Mouse (Mus musculus): ENCODE results near the gene Tifa. TPM values are rescaled to one million over a fixed set of nuclear protein-coding genes. Genes with fewer than 3 reads are reported as not detected.
A peak's percentile ranks its signal among the peaks of the same experiment; 100 is the strongest.

The Tifa gene
- polyA plus RNA-seq, 1 experiment, result 7.7 TPM

DNA sequence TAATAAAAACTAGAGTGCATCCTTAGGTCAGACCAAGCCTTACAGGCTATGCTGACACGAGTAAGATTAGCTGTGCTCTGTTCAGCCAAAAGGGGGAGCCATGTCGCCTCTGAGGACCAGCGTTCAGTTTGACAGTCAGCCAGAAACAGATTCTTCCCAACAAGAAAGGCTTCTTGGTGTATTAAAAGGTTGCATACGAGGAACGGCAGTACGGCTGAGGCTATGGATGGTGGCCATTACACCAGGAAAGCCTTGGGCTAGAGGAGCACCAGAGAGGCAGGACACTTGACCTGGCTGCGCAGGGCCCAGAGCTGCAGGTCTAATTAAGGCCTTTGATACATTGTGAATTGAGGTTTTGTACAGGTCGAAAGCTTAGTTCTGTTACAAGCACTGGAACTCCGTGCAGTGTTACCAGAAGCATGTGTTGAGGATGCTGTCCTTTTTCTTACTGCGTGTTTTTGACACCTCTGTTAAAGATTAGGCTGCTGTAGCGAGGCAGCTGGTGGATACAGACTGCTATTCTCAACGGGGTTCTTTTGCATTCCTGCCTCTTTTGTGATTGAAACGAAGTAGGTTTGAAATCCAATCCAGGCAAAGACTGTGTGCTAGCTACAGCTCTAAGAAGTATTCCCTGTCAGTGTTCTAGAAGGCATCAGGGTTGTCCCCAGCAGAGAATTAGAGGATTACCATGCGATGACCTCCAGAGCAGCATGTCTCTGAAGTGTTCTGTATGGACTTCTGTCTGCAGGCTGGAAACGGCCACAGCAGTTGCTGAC lies 64.0 kb downstream of the Tifa start:
- peak in 1 of 2 experiments; percentile 84 for DNase-seq (ENCODE audit: extremely low spot score in 1 of 2, low spot score in 1 of 2)

DNA sequence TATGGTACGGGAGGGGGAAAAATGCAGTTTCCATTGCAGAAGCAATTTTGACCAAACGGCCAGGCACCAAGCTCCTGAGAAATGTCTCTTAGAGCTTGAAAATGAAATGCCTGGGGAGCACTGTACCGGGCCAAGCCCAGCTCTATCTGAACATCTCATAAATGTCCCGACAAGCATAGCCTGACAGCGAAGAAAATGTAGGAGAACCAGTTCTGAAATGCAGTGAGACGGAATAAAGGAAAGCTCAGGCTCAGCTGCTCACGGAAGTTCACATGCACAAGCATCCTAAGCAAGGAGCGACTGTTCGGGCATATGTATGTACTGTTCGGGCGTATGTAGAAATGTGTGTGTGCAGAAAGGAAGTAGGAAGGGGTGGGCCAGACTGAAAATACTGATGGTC lies 71.7 kb downstream of the Tifa start:
- DNase-seq (ENCODE audit: extremely low spot score in 1 of 2, low spot score in 1 of 2), result no peak

DNA sequence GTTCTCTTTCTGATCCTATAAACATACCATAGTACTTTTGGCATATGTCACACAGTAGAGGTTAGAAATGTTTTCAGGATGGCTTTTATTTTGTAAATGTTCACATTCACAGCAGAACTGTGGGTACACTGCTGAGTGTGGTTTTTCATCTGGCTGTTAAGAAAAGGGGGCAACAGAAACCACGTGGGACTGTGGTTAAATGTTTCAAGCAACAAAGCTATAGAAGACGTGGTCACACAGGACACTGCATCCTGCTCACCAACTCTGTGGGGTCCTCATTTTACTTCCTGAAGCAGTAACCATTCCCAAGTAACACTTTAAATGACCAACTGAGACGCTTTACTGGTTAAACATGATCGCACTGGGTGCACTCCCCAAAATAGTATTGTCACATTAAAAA lies 72.9 kb downstream of the Tifa start:
- no peak for DNase-seq (ENCODE audit: extremely low spot score in 1 of 2, low spot score in 1 of 2)

DNA sequence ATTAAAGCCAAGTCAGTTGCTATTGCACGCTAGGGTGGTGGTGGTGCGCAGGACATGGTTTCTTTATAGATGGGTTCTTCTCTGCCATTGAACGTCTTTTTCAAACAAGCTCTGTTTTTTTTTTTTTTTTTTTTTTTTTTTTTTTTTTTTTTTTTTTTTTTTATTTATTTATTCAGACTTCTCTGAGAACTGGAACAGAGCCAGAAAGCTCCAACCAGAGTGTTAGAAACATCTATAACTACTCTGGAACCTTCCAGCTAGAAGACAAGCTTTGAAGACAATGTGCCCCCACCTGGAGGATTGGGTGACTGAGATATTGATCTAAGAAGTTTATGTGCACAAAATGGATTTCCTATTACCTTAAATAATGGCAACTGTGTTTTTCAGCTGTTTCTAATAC lies 74.0 kb downstream of the Tifa start:
- no peak for DNase-seq (ENCODE audit: extremely low spot score in 1 of 2, low spot score in 1 of 2)

DNA sequence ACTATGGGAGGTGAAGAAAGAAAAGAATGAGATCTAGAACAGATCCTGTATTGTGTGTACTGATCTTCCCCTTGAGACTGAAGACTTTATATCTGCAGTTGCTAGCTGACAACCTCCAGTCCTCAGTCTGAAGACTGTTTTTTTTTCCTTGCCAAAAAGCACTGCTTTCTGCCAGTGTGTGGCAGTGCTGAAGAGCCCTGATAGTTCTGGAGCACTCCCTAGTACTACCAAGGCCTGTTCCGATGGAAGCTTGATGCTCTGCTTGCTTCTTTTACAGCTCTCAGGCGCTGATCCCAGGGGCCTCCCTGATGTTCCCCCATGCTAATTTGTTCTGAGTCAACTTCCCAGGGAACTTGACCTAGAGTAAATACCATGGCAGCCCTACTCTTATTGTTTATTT lies 74.6 kb downstream of the Tifa start:
- DNase-seq (ENCODE audit: extremely low spot score in 1 of 2, low spot score in 1 of 2), result no peak

DNA sequence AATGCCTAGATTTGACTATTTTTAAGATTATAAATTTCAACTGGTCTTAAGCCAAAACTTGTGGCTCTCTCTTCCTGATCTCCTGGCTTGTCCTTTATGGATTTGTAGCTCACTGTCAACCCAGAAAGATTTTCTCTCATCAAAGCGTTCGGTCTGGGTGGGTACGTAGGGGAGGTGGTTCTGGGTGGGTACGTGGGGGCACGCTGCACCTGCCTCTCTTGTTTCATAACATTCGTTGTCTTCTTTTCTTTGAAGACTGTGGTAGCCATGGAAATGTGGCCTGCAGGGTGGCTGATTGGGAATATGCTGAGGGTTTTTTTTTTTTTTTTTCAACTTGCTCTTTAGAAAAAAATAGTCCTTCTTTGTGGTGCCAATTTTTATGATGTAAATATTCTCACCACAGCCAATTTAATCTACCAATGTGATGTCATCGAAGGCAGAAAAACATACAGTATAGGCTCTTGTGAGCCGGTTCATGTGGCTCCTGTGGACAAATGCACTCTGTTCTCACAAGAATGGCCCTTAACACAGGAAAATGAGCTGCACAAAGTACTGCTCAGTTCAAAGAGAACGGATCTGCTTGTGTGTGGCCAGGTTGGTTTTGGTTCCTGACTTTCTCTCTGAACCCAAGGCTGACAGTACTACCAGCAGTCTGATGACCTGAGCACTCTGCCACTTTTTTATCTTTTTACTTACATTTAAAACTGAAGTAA lies 78.6 kb downstream of the Tifa start:
- DNase-seq (ENCODE audit: extremely low spot score in 1 of 2, low spot score in 1 of 2), result no peak

DNA sequence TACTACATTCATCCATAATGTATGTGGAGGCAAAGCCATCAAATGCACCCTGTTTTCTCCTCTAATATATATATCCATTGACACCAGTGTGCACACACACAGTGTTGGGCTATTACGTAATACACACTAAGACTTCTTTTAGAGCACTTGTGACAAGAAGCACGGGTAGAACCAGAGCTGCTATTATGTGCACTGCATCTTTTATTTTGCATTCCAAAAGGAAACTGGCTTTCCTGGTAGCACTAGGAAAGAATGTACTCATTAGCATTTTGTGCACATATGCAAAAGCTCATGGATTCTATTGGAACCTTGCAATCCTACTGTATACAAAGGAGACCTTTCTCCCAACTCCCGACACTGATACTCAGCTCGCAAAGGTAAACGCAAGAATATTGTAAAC lies 79.3 kb downstream of the Tifa start:
- no peak for DNase-seq (ENCODE audit: extremely low spot score in 1 of 2, low spot score in 1 of 2)

DNA sequence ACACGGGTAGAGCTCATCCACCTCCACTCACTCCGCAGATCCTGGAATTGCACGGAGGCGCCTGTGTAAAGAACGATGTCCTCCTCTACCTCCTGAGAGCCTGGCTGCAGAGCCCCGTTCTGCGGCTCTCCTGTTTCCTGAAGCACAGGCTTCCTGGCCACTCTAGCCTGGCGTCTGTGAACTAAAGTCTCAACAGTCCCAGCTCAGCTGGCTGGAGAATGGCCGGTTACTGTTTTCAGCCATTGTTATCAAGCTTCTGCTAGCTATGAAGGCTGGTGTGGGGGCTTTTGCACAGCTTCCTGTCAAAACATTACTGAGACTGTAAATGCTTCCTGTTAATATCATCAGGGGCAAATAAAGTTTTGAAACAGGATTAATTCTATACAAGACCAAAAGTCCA lies 82.0 kb downstream of the Tifa start:
- no peak for DNase-seq (ENCODE audit: extremely low spot score in 1 of 2, low spot score in 1 of 2)

DNA sequence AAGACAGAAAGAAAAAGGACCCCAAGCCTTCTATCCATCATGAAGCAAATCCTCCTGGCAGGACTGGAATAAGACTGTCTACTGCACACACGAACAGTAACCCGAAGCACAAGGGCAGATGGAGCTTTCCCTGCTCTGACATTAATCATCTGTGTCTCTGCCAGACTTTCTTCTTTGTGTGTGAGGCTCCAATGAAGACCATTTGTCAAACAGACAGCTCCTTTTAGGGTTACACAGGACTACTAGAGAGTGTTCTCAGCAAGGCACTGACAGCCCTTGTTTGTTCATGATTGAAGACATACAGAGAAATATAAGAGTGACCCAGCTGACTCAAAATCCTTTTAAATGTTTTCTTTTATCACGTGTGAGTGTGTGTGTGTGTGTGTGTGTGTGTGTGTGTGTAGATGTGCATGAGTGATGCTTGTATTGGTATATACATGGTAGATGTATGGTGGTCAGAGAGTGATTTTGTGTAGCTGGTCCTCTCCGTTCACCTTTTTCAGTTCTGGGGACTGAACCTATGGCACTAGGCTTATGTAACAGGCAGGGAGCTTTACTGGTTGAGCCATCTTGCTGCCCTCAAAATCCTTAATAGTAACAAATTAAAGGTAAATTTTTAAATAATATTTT lies 84.8 kb downstream of the Tifa start:
- DNase-seq (ENCODE audit: extremely low spot score in 1 of 2, low spot score in 1 of 2), result no peak

DNA sequence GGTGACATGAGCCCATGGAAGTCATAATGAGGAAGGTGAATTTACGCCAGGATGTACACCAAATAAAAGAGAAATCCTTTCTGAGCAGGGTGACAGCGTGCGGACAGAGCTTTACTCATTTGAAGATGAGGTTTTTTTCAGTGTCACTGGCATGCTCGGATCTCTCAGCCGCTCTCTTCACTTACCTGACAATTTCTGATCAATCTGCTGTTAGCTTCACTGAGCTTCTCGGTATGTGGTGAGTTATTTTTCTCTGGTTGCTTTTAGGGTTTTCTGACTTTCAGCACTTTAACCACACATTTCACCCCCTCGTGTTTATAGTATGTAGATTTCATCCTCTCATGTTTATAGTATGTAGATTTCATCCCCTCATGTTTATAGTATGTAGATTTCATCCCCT lies 85.5 kb downstream of the Tifa start:
- DNase-seq (ENCODE audit: extremely low spot score in 1 of 2, low spot score in 1 of 2), result no peak

DNA sequence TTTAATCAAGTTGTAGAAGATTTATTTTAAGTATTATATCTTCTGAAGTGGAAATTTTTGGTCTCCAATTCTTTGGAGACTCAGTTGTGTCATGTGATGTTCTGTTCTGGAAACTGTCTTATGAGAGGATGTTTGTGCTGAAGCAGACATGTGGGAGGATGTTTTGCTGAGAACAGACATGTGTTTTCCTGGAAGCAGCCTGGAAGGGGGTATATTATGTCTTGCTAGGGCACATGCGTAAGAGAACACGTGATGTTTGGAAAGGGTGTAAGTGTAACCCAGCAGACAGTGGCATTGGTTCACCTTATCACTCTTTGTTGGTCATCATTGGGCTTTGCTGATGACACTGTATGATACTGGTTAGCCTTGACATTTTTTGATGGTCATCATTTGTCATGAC lies 85.9 kb downstream of the Tifa start:
- no peak for DNase-seq (ENCODE audit: extremely low spot score in 1 of 2, low spot score in 1 of 2)

DNA sequence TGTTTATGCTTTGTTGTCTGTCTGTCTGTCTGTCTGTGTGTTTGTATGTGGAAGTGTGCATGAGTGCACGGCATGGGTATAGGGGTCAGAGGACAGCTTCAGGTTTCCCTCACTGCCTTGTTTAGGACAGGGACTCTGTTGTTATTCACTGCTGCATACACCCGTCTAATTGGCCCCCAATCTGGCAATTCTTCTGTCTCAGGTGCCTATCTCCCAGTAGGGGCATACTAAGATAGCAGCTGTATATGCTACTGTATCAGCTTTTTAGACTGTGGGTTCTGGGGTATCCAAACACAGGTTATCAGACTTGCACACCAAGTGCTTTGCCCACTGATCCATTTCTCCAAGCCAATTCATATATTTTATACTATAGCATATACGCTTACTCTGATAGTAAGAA lies 90.4 kb downstream of the Tifa start:
- DNase-seq (ENCODE audit: extremely low spot score in 1 of 2, low spot score in 1 of 2), result no peak

DNA sequence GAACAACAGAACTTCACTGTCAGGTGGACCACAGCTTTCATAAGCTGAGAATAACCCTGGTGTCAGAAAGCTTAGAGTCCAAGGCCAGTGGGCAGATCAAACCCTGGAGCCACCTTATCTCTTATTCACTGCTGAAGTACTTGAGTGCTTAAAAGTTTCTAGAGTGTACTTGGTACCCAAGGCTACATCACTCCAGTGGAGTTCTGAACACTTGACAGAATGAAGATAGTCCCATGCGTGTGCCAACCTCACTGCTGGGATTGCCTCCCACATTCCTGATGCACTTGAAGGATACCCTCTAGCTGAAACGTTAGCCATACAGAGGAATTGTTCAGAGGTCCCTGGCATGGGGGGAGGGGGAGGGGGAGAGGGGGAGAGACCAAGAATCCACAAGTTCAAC lies 92.1 kb downstream of the Tifa start:
- no peak for DNase-seq (ENCODE audit: extremely low spot score in 1 of 2, low spot score in 1 of 2)

Other genes starting within 250 kb of the Tifa start
- 14.3 and 14.7 TPM in 2 replicates for gene Larp7, start 236.5 kb upstream of the Tifa start, polyA plus RNA-seq (2012; rRNA removed)
- gene Zgrf1, start 236.3 kb upstream of the Tifa start, polyA plus RNA-seq (2012; rRNA removed), result 6.0 and 7.6 TPM in 2 replicates
- gene Neurog2, start 156.7 kb upstream of the Tifa start, polyA plus RNA-seq (2012; rRNA removed), result 0.62 and 1.1 TPM in 2 replicates
- gene Alpk1, start 9.3 kb upstream of the Tifa start, polyA plus RNA-seq (2012; rRNA removed), result 3.6 and 4.2 TPM in 2 replicates
- 59.2 and 65.6 TPM in 2 replicates for gene Ap1ar, start 47.7 kb downstream of the Tifa start, polyA plus RNA-seq (2012; rRNA removed)
- 3.0 and 4.1 TPM in 2 replicates for gene Fam241a, start 106.5 kb downstream of the Tifa start, polyA plus RNA-seq (2012; rRNA removed)

Measured in frontal cortex, adult 2 months (tissue).